Mouse (Mus musculus): ENCODE results near the gene Dusp18.

DNA sequence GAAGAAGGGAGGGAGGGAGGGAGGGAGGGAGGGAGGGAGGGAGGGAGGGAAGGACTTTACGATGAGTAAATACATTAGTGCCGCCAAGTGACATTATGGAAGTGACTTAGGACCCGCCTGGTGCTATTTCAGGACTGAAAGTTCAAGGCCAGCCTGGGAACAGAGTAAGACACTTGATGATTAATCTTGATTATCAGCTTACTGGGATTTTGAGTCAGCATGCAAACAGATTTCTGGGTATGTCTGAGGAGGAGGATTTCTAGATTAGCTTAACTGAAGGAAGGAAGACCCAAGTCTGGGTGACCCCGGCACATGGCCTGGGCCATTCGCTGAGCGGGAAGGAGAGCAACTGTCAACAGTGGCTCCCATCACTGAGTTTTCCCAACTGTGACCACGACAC is 25.4 kb downstream of the Dusp18 start:
- TF ChIP-seq MAFK (IDR thresholded peaks at IDR 0.05; ENCODE audit: insufficient read depth, low read depth, low read length): no peak
- no peak for TF ChIP-seq CHD2 (IDR thresholded peaks at IDR 0.05; ENCODE audit: low read depth, low read length)
- TF ChIP-seq HCFC1 (IDR thresholded peaks at IDR 0.05; ENCODE audit: borderline replicate concordance, insufficient read depth, low read length): no peak
- no peak for TF ChIP-seq ZNF384 (IDR thresholded peaks at IDR 0.05; ENCODE audit: low read depth, low read length)
- TF ChIP-seq ZC3H11A (IDR thresholded peaks at IDR 0.05; ENCODE audit: borderline replicate concordance, low read depth, low read length): no peak

Measured in ES-E14 (cell line).